Mouse (Mus musculus) midbrain, postnatal 0 days (tissue): ENCODE data around the gene Wnt10b. TPM values are rescaled to one million over a fixed set of nuclear protein-coding genes. Genes with fewer than 3 reads are reported as not detected.

Source experiments
- ATAC-seq: fragments of 200-750 bp; cut with Nextera tagmentation; 2 replicates; pipeline ENCODE4 v1.8.0; 2017; ENCODE audit warnings: moderate number of reproducible peaks, mild to moderate bottlenecking, moderate TSS enrichment, moderate library complexity; ENCODE audit not compliant: low FRiP score
- DNase-seq: peaks from one replicate; pipeline ENCODE4 v3.0.0-alpha.2; 2015; ENCODE audit warnings: low spot score
- H3K27ac ChIP-seq: fragments of 300-500 bp; sonication (generic); 2 replicates; pipeline ENCODE4 v1.5.1; 2014; ENCODE audit warnings: low read depth, mild to moderate bottlenecking, low read length, mixed read lengths
- H3K27me3 ChIP-seq: fragments of 300-500 bp; sonication (generic); 2 replicates; pipeline ENCODE4 v1.6.1; 2014; ENCODE audit warnings: low read length, control low read depth, mixed read lengths; ENCODE audit not compliant: insufficient read depth
- H3K36me3 ChIP-seq: fragments of 300-500 bp; sonication (generic); 2 replicates; pipeline ENCODE4 v1.6.1; 2014; ENCODE audit warnings: low read length, control low read depth, mixed read lengths; ENCODE audit not compliant: insufficient read depth
- H3K4me1 ChIP-seq: fragments of 300-500 bp; sonication (generic); 2 replicates; pipeline ENCODE4 v1.6.1; 2014; ENCODE audit warnings: mild to moderate bottlenecking, control low read depth, antibody characterized with exemption, low read length, mixed read lengths; ENCODE audit not compliant: insufficient read depth
- H3K4me2 ChIP-seq: fragments of 300-500 bp; sonication (generic); 2 replicates; pipeline ENCODE4 v1.6.1; 2014; ENCODE audit warnings: low read depth, mild to moderate bottlenecking, low read length, mixed read lengths; ENCODE audit not compliant: poor library complexity, severe bottlenecking
- H3K4me3 ChIP-seq: fragments of 300-500 bp; sonication (generic); 2 replicates; pipeline ENCODE4 v1.5.1; 2014; ENCODE audit warnings: low read depth, mild to moderate bottlenecking, low read length, moderate library complexity
- H3K9ac ChIP-seq: fragments of 300-500 bp; sonication (generic); replicated peaks from 2 replicates; pipeline ENCODE4 v1.6.1; 2014; ENCODE audit warnings: mild to moderate bottlenecking, low read length, moderate library complexity, mixed read lengths; ENCODE audit not compliant: poor library complexity, severe bottlenecking
- H3K9me3 ChIP-seq: fragments of 300-500 bp; sonication (generic); 2 replicates; pipeline ENCODE4 v1.6.1; 2016; ENCODE audit warnings: low read length, control low read depth
- CTCF ChIP-seq: IDR thresholded peaks from 2 replicates; pipeline ENCODE4 v1.5.1; 2016; ENCODE audit warnings: antibody characterized with exemption, mild to moderate bottlenecking
- WGBS: fragments of 180-500 bp; shearing (Covaris S2); extraction: QIAGEN DNeasy Blood & Tissue Kit; methylation state at CpG from one replicate; pipeline ENCODE4 v1.1.7; 2014; 5-methylcytosine and 5-hydroxymethylcytosine counted together
- polyA plus RNA-seq: library from polyadenylated mRNA; unstranded; fragments of >200 nt; fragmentation: Nextera tagmentation; extraction: Ambion mirVana; gene quantifications from 2 replicates; pipeline ENCODE4 v1.2.1, GENCODE M21; 2015
- total RNA-seq: library from RNA; depleted of rRNA; stranded (reverse); fragments of >200 nt; gene quantifications from 2 replicates; pipeline ENCODE4 v1.2.3, GENCODE M21; 2014; rRNA removed

Gene Wnt10b
- total and polyA plus RNA-seq, 2 experiments from 2014 or later = 1.5 TPM; not detected in 1

GRCm38 (mm10) chr15:98727443-98728321 is 50.3 kb downstream of the Wnt10b start, which contains the start of gene Fkbp11:
TSS of gene Fkbp11 (minus strand) at chr15:98728198.
- TF ChIP-seq CTCF = no peak
- H3K36me3 ChIP-seq = no peaks in the 10 kb centered on the region
- no peaks in the 10 kb centered on the region for H3K9me3 ChIP-seq
- no peaks in the 10 kb centered on the region; the same call in none of the 2 replicates for H3K27me3 ChIP-seq
- under 1% methylated on average over 39 of the region's 39 CpGs for WGBS
- no peak within 1 kb of the TSS for H3K27ac ChIP-seq
- H3K4me1 ChIP-seq = peaks cover 4% of the 10 kb centered on the region; the same call in 1 of the 2 replicates
- peak within 1 kb of the TSS; percentile 52 for H3K9ac ChIP-seq
- H3K4me3 ChIP-seq = peak within 1 kb of the TSS; percentile 41
- peak; percentile 74 for ATAC-seq
- DNase-seq = peak; percentile 45
- H3K4me2 ChIP-seq = peak within 1 kb of the TSS; percentile 95

- ATAC-seq = no peak
- Histone ChIP-seq H3K9me3 (no peaks in the 10 kb centered on the region), H3K4me2 (peak overlapping the region; percentile 95), H3K36me3 (no peaks in the 10 kb centered on the region), H3K9ac (no peak overlapping the region), H3K4me1 (peaks cover 4% of the 10 kb centered on the region; the same call in 1 of the 2 replicates), H3K4me3 (peak overlapping the region; percentile 41; the same call in 1 of the 2 replicates), H3K27me3 (no peaks in the 10 kb centered on the region; the same call in none of the 2 replicates), H3K27ac (no peak overlapping the region)
- no peak for TF ChIP-seq CTCF
- WGBS = 41% methylated on average over 7 of the region's 7 CpGs
- DNase-seq = no peak
Measured at GRCm38 (mm10) chr15:98726746-98727145, 51.2 kb downstream of the Wnt10b start.

DNA sequence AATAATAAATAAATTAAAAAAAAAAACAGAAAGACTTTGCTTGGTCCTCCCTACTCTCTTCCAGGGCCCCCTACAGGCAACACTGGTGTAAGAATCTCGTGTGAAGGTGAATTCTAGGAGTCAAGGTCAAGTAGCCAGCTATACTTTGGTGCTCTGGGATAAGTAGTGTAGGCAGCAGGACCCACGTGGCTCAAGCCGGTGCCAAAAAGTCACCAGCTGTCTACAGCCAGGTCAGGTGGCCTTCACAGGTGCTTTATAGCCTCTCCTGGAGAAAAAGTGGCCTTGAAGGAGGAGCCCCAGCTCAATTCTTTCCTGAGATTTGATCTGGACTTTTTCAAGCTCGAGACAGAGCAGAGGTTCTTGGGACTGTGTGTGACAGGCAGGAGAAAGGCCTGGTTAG is 51.9 kb downstream of the Wnt10b start:
- H3K27ac ChIP-seq = no peak overlapping the region
- no peaks in the 10 kb centered on the region for H3K9me3 ChIP-seq
- peaks cover 4% of the 10 kb centered on the region; the same call in 1 of the 2 replicates for H3K4me1 ChIP-seq
- H3K9ac ChIP-seq = no peak overlapping the region
- no peaks in the 10 kb centered on the region; the same call in none of the 2 replicates for H3K27me3 ChIP-seq
- no peak for TF ChIP-seq CTCF
- ATAC-seq = no peak
- H3K4me2 ChIP-seq = no peak overlapping the region
- 83% methylated on average over 4 of the region's 4 CpGs for WGBS
- DNase-seq = no peak
- H3K36me3 ChIP-seq = no peaks in the 10 kb centered on the region
- H3K4me3 ChIP-seq = no peak overlapping the region

DNA sequence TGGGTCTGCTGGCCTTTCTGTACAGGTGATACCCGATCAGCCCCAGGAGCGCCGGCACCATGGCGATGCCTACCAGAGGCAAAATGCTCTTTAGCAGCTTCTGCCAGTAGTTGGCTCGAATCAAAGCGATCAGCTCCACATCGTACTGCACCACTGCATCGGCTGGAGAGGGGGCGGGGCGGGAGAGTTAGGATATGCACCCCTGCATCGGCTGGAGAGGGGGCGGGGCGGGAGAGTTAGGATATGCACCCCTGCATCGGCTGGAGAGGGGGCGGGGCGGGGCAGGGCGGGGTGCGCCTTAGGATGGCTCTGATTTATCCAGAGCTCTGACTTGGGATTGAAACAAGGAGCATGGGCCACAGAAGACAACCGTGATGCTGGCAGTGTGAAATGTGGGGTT is 53.5 kb downstream of the Wnt10b start:
- no peak for TF ChIP-seq CTCF
- no peaks in the 10 kb centered on the region for H3K9me3 ChIP-seq
- no peak overlapping the region for H3K9ac ChIP-seq
- H3K27me3 ChIP-seq = no peaks in the 10 kb centered on the region; the same call in none of the 2 replicates
- H3K36me3 ChIP-seq = no peaks in the 10 kb centered on the region
- peak overlapping the region; percentile 28 for H3K4me2 ChIP-seq
- DNase-seq (no peak), ATAC-seq (no peak)
- no peak overlapping the region for H3K4me3 ChIP-seq
- WGBS = 32% methylated on average over 18 of the region's 19 CpGs
- H3K4me1 ChIP-seq = peaks cover 4% of the 10 kb centered on the region; the same call in 1 of the 2 replicates
- H3K27ac ChIP-seq = no peak overlapping the region

- no peaks in the 10 kb centered on the region for H3K9me3 ChIP-seq
- no peak overlapping the region for H3K9ac ChIP-seq
- H3K4me1 ChIP-seq = peaks cover 4% of the 10 kb centered on the region; the same call in 1 of the 2 replicates
- no peak overlapping the region for H3K4me2 ChIP-seq
- H3K27ac ChIP-seq = no peak overlapping the region
- H3K27me3 ChIP-seq = no peaks in the 10 kb centered on the region; the same call in 1 of the 2 replicates
- TF ChIP-seq CTCF = no peak
- H3K36me3 ChIP-seq = 0 out of 2 replicates have a peak, but pooled peaks cover 5% of the 10 kb centered on the region
- no peak overlapping the region for H3K4me3 ChIP-seq
- WGBS = 77% methylated on average over 14 of the region's 14 CpGs
- DNase-seq = no peak
- no peak for ATAC-seq
Measured at GRCm38 (mm10) chr15:98722854-98723253, 55.1 kb downstream of the Wnt10b start.

DNA sequence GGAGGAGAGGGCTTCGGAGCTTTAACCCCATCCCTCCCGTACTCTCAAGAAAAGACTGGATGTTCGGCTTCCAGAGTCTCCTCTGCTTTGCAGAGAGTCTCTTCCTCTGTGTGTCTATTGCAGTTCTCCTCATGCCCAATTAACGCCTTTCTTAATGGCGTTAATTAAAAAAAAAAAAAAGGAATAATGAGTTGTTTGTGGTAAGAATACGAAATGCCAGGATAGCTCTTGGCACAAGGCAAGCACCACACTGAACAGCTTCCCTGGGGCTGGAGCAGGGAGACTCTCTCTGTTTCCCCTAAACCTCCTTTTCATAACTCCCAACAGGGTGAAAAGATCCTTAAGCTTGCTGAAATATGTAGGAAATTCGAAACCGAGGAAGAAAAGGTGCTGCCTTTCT is 55.8 kb downstream of the Wnt10b start:
- Histone ChIP-seq H3K4me3 (no peak overlapping the region), H3K4me1 (peaks cover 1% of the 10 kb centered on the region; the same call in 1 of the 2 replicates), H3K36me3 (0 out of 2 replicates have a peak, but pooled peaks cover 5% of the 10 kb centered on the region), H3K27me3 (no peaks in the 10 kb centered on the region; the same call in 1 of the 2 replicates), H3K9ac (no peak overlapping the region), H3K4me2 (no peak overlapping the region), H3K27ac (no peak overlapping the region), H3K9me3 (no peaks in the 10 kb centered on the region)
- TF ChIP-seq CTCF = no peak
- ATAC-seq = no peak
- DNase-seq = no peak
- WGBS = 70% methylated on average over 8 of the region's 8 CpGs

Other genes starting within 250 kb of the Wnt10b start
- 57.4 and 66.2 TPM in 2 replicates for gene Kansl2, start 243.9 kb downstream of the Wnt10b start, total RNA-seq
- gene Kansl2, start 243.9 kb downstream of the Wnt10b start, polyA plus RNA-seq = 101 and 102 TPM in 2 replicates
- 36.1 and 54.6 TPM in 2 replicates for gene Ccnt1, start 207.2 kb downstream of the Wnt10b start, total RNA-seq
- 47.4 and 49.7 TPM in 2 replicates for gene Ccnt1, start 207.2 kb downstream of the Wnt10b start, polyA plus RNA-seq
- gene 4930415O20Rik, start 207.1 kb downstream of the Wnt10b start, total RNA-seq = 0.82 TPM in 1 of 2 replicates, not detected in the other
- 0.31 TPM in 1 of 2 replicates, not detected in the other for gene 4930415O20Rik, start 207.1 kb downstream of the Wnt10b start, polyA plus RNA-seq
- 38.0 and 40.3 TPM in 2 replicates for gene Adcy6, start 168.1 kb downstream of the Wnt10b start, total RNA-seq
- 5.5 and 7.2 TPM in 2 replicates for gene Adcy6, start 168.1 kb downstream of the Wnt10b start, polyA plus RNA-seq
- gene Cacnb3, start 147.3 kb downstream of the Wnt10b start, total RNA-seq = 211 and 239 TPM in 2 replicates
- 150 and 155 TPM in 2 replicates for gene Cacnb3, start 147.3 kb downstream of the Wnt10b start, polyA plus RNA-seq
- 46.7 and 50.5 TPM in 2 replicates for gene Ddx23, start 115.3 kb downstream of the Wnt10b start, total RNA-seq
- 14.0 and 20.5 TPM in 2 replicates for gene Ddx23, start 115.3 kb downstream of the Wnt10b start, polyA plus RNA-seq
- gene Rnd1, start 100.7 kb downstream of the Wnt10b start, total RNA-seq = 34.5 and 42.9 TPM in 2 replicates
- gene Rnd1, start 100.7 kb downstream of the Wnt10b start, polyA plus RNA-seq = 20.7 and 24.9 TPM in 2 replicates
- gene Ccdc65, start 69.9 kb downstream of the Wnt10b start, total RNA-seq = 6.9 and 9.1 TPM in 2 replicates
- gene Ccdc65, start 69.9 kb downstream of the Wnt10b start, polyA plus RNA-seq = 11.4 and 12.3 TPM in 2 replicates
- 1.0 and 2.8 TPM in 2 replicates for gene Fkbp11, start 50.0 kb downstream of the Wnt10b start, total RNA-seq
- gene Fkbp11, start 50.0 kb downstream of the Wnt10b start, polyA plus RNA-seq = 4.4 and 5.4 TPM in 2 replicates
- 122 and 144 TPM in 2 replicates for gene Arf3, start 14.9 kb downstream of the Wnt10b start, total RNA-seq
- gene Arf3, start 14.9 kb downstream of the Wnt10b start, polyA plus RNA-seq = 89.2 and 93.8 TPM in 2 replicates
- gene Wnt1, start 11.7 kb upstream of the Wnt10b start, total RNA-seq = 0.33 TPM in 2 replicates
- gene Wnt1, start 11.7 kb upstream of the Wnt10b start, polyA plus RNA-seq = 0.81 and 1.1 TPM in 2 replicates
- 5.5 and 7.3 TPM in 2 replicates for gene Ddn, start 31.3 kb upstream of the Wnt10b start, total RNA-seq
- 0.51 and 0.64 TPM in 2 replicates for gene Ddn, start 31.3 kb upstream of the Wnt10b start, polyA plus RNA-seq
- 45.1 and 50.6 TPM in 2 replicates for gene Prkag1, start 53.4 kb upstream of the Wnt10b start, total RNA-seq
- gene Prkag1, start 53.4 kb upstream of the Wnt10b start, polyA plus RNA-seq = 50.6 and 57.4 TPM in 2 replicates
- gene Kmt2d, start 93.1 kb upstream of the Wnt10b start, total RNA-seq = 32.2 and 32.5 TPM in 2 replicates
- 5.6 and 7.7 TPM in 2 replicates for gene Kmt2d, start 93.1 kb upstream of the Wnt10b start, polyA plus RNA-seq
- 9.4 and 10.1 TPM in 2 replicates for gene Rhebl1, start 116.4 kb upstream of the Wnt10b start, total RNA-seq
- gene Rhebl1, start 116.4 kb upstream of the Wnt10b start, polyA plus RNA-seq = 30.7 and 31.1 TPM in 2 replicates
- 0.38 and 0.71 TPM in 2 replicates for gene Dhh, start 120.4 kb upstream of the Wnt10b start, total RNA-seq
- gene Dhh, start 120.4 kb upstream of the Wnt10b start, polyA plus RNA-seq = 0.18 and 0.22 TPM in 2 replicates
- 46.0 and 56.9 TPM in 2 replicates for gene Lmbr1l, start 140.1 kb upstream of the Wnt10b start, total RNA-seq
- 19.6 and 21.7 TPM in 2 replicates for gene Lmbr1l, start 140.1 kb upstream of the Wnt10b start, polyA plus RNA-seq
- 2,522 and 3,264 TPM in 2 replicates for gene Tuba1b, start 156.4 kb upstream of the Wnt10b start, total RNA-seq
- 1,582 and 1,796 TPM in 2 replicates for gene Tuba1b, start 156.4 kb upstream of the Wnt10b start, polyA plus RNA-seq
- gene Gm49450, start 175.4 kb upstream of the Wnt10b start, total RNA-seq = 1,797 and 2,945 TPM in 2 replicates
- gene Gm49450, start 175.4 kb upstream of the Wnt10b start, polyA plus RNA-seq = not detected in 2 replicates
- gene Tuba1a, start 175.6 kb upstream of the Wnt10b start, total RNA-seq = 17,447 and 20,461 TPM in 2 replicates
- gene Tuba1a, start 175.6 kb upstream of the Wnt10b start, polyA plus RNA-seq = 15,641 and 16,823 TPM in 2 replicates